Mouse (Mus musculus) ovary, postnatal 10 days (tissue): ENCODE data around the gene Kirrel3.

ENCODE experiments used
- DNase-seq: peaks from one replicate; pipeline ENCODE4 v3.0.0; 2022; ENCODE audit warnings: low spot score

The Kirrel3 gene

GRCm38 (mm10) chr9:34507164-34507563, 21.5 kb downstream of the Kirrel3 start:
- DNase-seq: no peak

- DNase-seq: no peak
Observed at GRCm38 (mm10) chr9:34518861-34519260, 33.2 kb downstream of the Kirrel3 start.

GRCm38 (mm10) chr9:34520234-34520950, 34.7 kb downstream of the Kirrel3 start:
- DNase-seq: no peak

GRCm38 (mm10) chr9:34525695-34526094, 40.0 kb downstream of the Kirrel3 start:
- no peak for DNase-seq

GRCm38 (mm10) chr9:34538591-34539335, 53.1 kb downstream of the Kirrel3 start:
- DNase-seq: no peak

GRCm38 (mm10) chr9:34541908-34542307, 56.2 kb downstream of the Kirrel3 start:
- no peak for DNase-seq

- DNase-seq: no peak
Observed at GRCm38 (mm10) chr9:34555699-34556098, 70.0 kb downstream of the Kirrel3 start.

GRCm38 (mm10) chr9:34557846-34558245, 72.2 kb downstream of the Kirrel3 start:
- DNase-seq: no peak

- DNase-seq: no peak
Observed at GRCm38 (mm10) chr9:34558291-34558899, 72.7 kb downstream of the Kirrel3 start.

- DNase-seq: no peak
Observed at GRCm38 (mm10) chr9:34559102-34559501, 73.4 kb downstream of the Kirrel3 start.

- no peak for DNase-seq
Observed at GRCm38 (mm10) chr9:34561281-34561680, 75.6 kb downstream of the Kirrel3 start.

- no peak for DNase-seq
Observed at GRCm38 (mm10) chr9:34562437-34563000, 76.8 kb downstream of the Kirrel3 start.

- DNase-seq: no peak
Observed at GRCm38 (mm10) chr9:34573906-34574305, 88.2 kb downstream of the Kirrel3 start.

GRCm38 (mm10) chr9:34574611-34575010, 88.9 kb downstream of the Kirrel3 start:
- no peak for DNase-seq

- no peak for DNase-seq
Observed at GRCm38 (mm10) chr9:34579174-34579573, 93.5 kb downstream of the Kirrel3 start.

GRCm38 (mm10) chr9:34580059-34580458, 94.4 kb downstream of the Kirrel3 start:
- DNase-seq: no peak

- no peak for DNase-seq
Observed at GRCm38 (mm10) chr9:34582496-34582895, 96.8 kb downstream of the Kirrel3 start.

- DNase-seq: no peak
Observed at GRCm38 (mm10) chr9:34585487-34585886, 99.8 kb downstream of the Kirrel3 start.

- DNase-seq: no peak
Observed at GRCm38 (mm10) chr9:34586080-34586479, 100.4 kb downstream of the Kirrel3 start.

GRCm38 (mm10) chr9:34589799-34590198, 104.1 kb downstream of the Kirrel3 start:
- no peak for DNase-seq

- DNase-seq: no peak
Observed at GRCm38 (mm10) chr9:34592073-34592610, 106.4 kb downstream of the Kirrel3 start.

GRCm38 (mm10) chr9:34593889-34594288, 108.2 kb downstream of the Kirrel3 start:
- DNase-seq: no peak
